Mouse (Mus musculus) skeletal muscle tissue, adult 2 months (tissue): ENCODE results near the gene Klra10.
"Not testable (repeated sequence)": the region's sequence is repeated elsewhere in the genome, so short reads cannot be mapped to it uniquely, and the experiment has no call there.

ENCODE experiments used
- DNase-seq: peaks from one replicate; pipeline ENCODE4 v3.0.0-alpha.2; 2012; ENCODE audit warnings: low read depth, low spot score

Gene Klra10

DNA sequence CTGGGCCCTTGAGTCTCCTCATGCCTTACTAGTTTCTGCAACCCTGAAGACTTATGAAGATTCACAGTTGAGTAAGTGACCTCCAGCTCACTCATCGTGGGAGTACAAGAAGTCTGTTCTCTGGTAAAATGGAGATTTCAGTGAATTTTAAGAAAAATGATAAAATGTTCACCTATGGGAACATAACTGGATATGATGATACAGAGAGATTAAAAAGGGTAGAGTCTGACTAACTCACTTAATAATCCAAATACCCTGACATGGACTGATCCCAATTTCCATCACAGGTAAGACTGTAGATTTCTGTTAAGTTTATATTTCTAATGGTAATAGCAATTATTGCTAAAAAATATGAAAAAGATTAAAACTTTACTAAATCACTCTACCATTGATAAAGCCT lies at the start of gene Klra10:
Klra10 (minus strand) TSS at position 101 of the 400 bp plus-strand sequence.
- DNase-seq: not testable (repeated sequence)

DNA sequence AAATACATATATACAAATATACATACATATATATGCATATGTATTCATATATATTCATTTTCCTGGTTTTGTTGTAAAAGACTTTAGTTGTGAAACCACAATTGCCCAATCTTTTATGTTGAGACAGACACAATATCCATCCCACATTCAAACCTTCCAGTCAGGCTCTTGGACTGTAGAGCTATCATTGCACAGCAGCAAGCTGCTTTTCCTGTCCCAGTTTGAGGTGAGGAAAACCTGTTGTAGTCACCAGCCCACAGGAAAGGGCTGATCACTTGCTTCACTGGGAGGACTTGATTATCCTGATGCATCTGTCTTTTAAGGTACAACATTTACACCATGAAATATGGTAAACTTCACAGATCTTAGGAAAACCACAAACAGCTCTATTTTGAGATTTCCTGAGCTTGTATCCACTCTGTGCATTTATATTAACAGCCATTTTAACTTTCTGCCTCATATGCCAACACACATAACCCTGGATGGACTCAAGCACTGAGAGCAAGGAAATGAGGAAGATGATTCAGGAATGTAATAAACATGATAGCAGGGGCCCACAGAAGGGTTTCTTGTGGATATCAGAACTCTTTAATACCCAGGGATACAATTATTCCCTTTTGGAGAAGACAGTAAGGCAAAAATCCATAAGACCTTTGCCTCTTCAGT lies 6.4 kb upstream of the Klra10 start:
- DNase-seq: no peak

GRCm38 (mm10) chr6:130255326-130255725 lies 26.4 kb downstream of the Klra10 start:
- DNase-seq: no peak

DNA sequence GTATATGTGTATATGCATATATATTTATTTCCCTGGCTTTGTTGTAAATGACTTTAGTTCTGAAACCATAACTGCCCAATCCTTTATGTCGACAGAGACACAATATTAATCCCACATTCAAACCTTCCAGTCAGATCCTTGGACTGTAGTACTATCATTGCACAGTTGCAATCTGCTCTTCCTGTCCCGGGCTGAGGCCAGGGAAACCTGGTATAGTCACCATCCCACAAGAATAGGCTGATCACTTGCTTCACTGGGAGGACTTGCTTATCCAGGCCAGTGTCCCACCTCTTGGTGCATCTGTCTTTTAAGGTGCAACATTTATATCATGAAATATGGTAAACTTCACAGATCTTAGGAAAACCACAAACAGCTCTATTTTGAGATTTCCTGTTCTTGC lies 44.2 kb downstream of the Klra10 start:
- DNase-seq: no peak

- no peak for DNase-seq
Measured at GRCm38 (mm10) chr6:130236635-130237034, 45.1 kb downstream of the Klra10 start.

DNA sequence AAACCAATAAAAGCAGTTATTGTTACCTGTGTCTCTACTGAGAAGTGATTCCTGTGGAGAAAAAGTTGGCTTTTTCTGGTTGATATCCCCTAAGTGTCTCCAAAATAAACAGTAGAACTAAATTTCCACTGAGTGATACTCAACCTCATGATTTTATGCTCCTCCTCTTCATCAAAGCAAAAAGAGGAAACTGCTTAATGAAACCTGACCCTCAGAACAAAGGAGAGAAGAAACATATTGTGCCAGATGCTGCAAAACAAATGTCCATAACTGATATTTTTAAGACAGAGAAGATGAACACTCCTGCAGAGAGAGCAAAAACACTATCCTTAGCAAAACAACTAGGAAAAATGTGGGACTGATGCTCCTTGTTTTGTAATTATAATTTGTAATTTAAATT lies 48.5 kb downstream of the Klra10 start, which contains the start of gene Klra7:
Klra7 (minus strand) TSS at position 101 of the 400 bp plus-strand sequence.
- no peak for DNase-seq
